Mouse (Mus musculus): ENCODE data around the gene Bola2. TPM values are rescaled to one million over a fixed set of nuclear protein-coding genes. Genes with fewer than 3 reads are reported as not detected.

The Bola2 gene
- total RNA-seq (2015; ENCODE audit: low replicate concordance) (9.2 and 21.3 TPM in 2 replicates), total RNA-seq (2017; ENCODE audit: low replicate concordance) (5.1 and 46.8 TPM in 2 replicates)

GRCm38 (mm10) chr7:126695210-126695611 lies at the start of gene Bola2:
Gene Bola2 (plus strand): TSS chr7:126695401.
- peak; percentile 82 for ATAC-seq (replicated peaks; ENCODE audit: low FRiP score, poor library complexity, severe bottlenecking)

GRCm38 (mm10) chr7:126645708-126646107 lies 49.5 kb upstream of the Bola2 start:
- ATAC-seq (replicated peaks; ENCODE audit: low FRiP score, poor library complexity, severe bottlenecking): no peak

- ATAC-seq (replicated peaks; ENCODE audit: low FRiP score, poor library complexity, severe bottlenecking): no peak
Observed at GRCm38 (mm10) chr7:126648486-126648885, 46.7 kb upstream of the Bola2 start.

GRCm38 (mm10) chr7:126649231-126650051 lies 45.8 kb upstream of the Bola2 start, which contains the start of gene Sgf29:
Gene Sgf29 (plus strand): TSS chr7:126649309.
- peak; percentile 95 for ATAC-seq (replicated peaks; ENCODE audit: low FRiP score, poor library complexity, severe bottlenecking)

- ATAC-seq (replicated peaks; ENCODE audit: low FRiP score, poor library complexity, severe bottlenecking): no peak
Observed at GRCm38 (mm10) chr7:126650852-126651251, 44.3 kb upstream of the Bola2 start.

- ATAC-seq (replicated peaks; ENCODE audit: low FRiP score, poor library complexity, severe bottlenecking): no peak
Observed at GRCm38 (mm10) chr7:126653991-126654390, 41.2 kb upstream of the Bola2 start.

- no peak for ATAC-seq (replicated peaks; ENCODE audit: low FRiP score, poor library complexity, severe bottlenecking)
Observed at GRCm38 (mm10) chr7:126655695-126656094, 39.5 kb upstream of the Bola2 start.

GRCm38 (mm10) chr7:126657522-126657921 lies 37.7 kb upstream of the Bola2 start:
- no peak for ATAC-seq (replicated peaks; ENCODE audit: low FRiP score, poor library complexity, severe bottlenecking)

- ATAC-seq (replicated peaks; ENCODE audit: low FRiP score, poor library complexity, severe bottlenecking): no peak
Observed at GRCm38 (mm10) chr7:126659771-126660170, 35.4 kb upstream of the Bola2 start.

- ATAC-seq (replicated peaks; ENCODE audit: low FRiP score, poor library complexity, severe bottlenecking): no peak
Observed at GRCm38 (mm10) chr7:126663646-126664045, 31.6 kb upstream of the Bola2 start.

- ATAC-seq (replicated peaks; ENCODE audit: low FRiP score, poor library complexity, severe bottlenecking): no peak
Observed at GRCm38 (mm10) chr7:126665269-126665668, 29.9 kb upstream of the Bola2 start.

GRCm38 (mm10) chr7:126667495-126668090 lies 27.6 kb upstream of the Bola2 start:
- no peak for ATAC-seq (replicated peaks; ENCODE audit: low FRiP score, poor library complexity, severe bottlenecking)

- no peak for ATAC-seq (replicated peaks; ENCODE audit: low FRiP score, poor library complexity, severe bottlenecking)
Observed at GRCm38 (mm10) chr7:126668452-126668851, 26.7 kb upstream of the Bola2 start.

- ATAC-seq (replicated peaks; ENCODE audit: low FRiP score, poor library complexity, severe bottlenecking): no peak
Observed at GRCm38 (mm10) chr7:126670152-126670551, 25.0 kb upstream of the Bola2 start.

- no peak for ATAC-seq (replicated peaks; ENCODE audit: low FRiP score, poor library complexity, severe bottlenecking)
Observed at GRCm38 (mm10) chr7:126672111-126672510, 23.1 kb upstream of the Bola2 start.

- no peak for ATAC-seq (replicated peaks; ENCODE audit: low FRiP score, poor library complexity, severe bottlenecking)
Observed at GRCm38 (mm10) chr7:126675104-126675503, 20.1 kb upstream of the Bola2 start.

- ATAC-seq (replicated peaks; ENCODE audit: low FRiP score, poor library complexity, severe bottlenecking): no peak
Observed at GRCm38 (mm10) chr7:126676207-126676606, 19.0 kb upstream of the Bola2 start, which contains the start of gene Sult1a1. Gene Sult1a1 (minus strand): TSS chr7:126676432.

- ATAC-seq (replicated peaks; ENCODE audit: low FRiP score, poor library complexity, severe bottlenecking): no peak
Observed at GRCm38 (mm10) chr7:126676631-126677220, 18.5 kb upstream of the Bola2 start.

- ATAC-seq (replicated peaks; ENCODE audit: low FRiP score, poor library complexity, severe bottlenecking): no peak
Observed at GRCm38 (mm10) chr7:126678545-126679341, 16.5 kb upstream of the Bola2 start.

- no peak for ATAC-seq (replicated peaks; ENCODE audit: low FRiP score, poor library complexity, severe bottlenecking)
Observed at GRCm38 (mm10) chr7:126679683-126680082, 15.5 kb upstream of the Bola2 start.

Data from erythroid progenitor cell, adult 5-6 weeks (primary cell).